Mouse (Mus musculus): ENCODE data around the gene Gm10061. TPM values are rescaled to one million over a fixed set of nuclear protein-coding genes. Genes with fewer than 3 reads are reported as not detected.
"Not testable (repeated sequence)": the region's sequence is repeated elsewhere in the genome, so short reads cannot be mapped to it uniquely, and the experiment has no call there.

Gm10061 gene
- total RNA-seq (2022): not detected

- DNase-seq (ENCODE audit: low spot score): no peak
Observed at GRCm38 (mm10) chr16:89150786-89151185, at the start of gene Gm10061. Gm10061 (plus strand) TSS chr16:89151086.

- DNase-seq (ENCODE audit: low spot score): no peak
Observed at GRCm38 (mm10) chr16:89140551-89140950, 10.3 kb upstream of the Gm10061 start, which contains the start of gene Gm6358. Gm6358 (plus strand) TSS chr16:89140851.

DNA sequence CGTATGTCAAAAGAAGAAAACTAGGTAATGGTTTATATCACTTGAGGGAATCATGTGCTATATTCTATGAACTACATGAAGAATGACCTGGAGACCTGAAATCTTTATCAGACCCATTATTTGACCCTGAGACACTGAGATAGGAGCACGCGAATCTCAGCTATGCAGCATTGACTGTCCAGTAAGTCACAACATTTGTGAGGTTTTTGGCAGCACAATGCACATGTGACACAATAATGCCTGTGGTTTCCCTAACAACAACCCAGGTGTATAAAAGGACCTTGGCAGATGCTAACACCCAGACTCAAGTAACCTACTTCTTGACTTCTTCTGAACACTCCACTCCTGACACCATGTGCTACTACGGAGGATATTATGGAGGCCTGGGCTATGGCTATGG lies 6.8 kb downstream of the Gm10061 start, which contains the start of gene Gm9789:
Gene Gm9789, plus strand, starts transcription at position 301 of the 400 bp plus-strand sequence.
- no peak for DNase-seq (ENCODE audit: low spot score)

- not testable (repeated sequence) for DNase-seq (ENCODE audit: low spot score)
Observed at GRCm38 (mm10) chr16:89169190-89169589, 18.3 kb downstream of the Gm10061 start, which contains the start of gene Gm7735. Gm7735 (plus strand) TSS chr16:89169490.

- no peak for DNase-seq (ENCODE audit: low spot score)
Observed at GRCm38 (mm10) chr16:89174435-89174834, 23.5 kb downstream of the Gm10061 start, which contains the start of gene 1110057P08Rik. 1110057P08Rik (plus strand) TSS chr16:89174735.

GRCm38 (mm10) chr16:89188621-89189020 lies 37.7 kb downstream of the Gm10061 start:
- DNase-seq (ENCODE audit: low spot score): no peak

Other genes starting within 250 kb of the Gm10061 start
- not detected for gene Krtap19-9b, start 218.8 kb upstream of the Gm10061 start, total RNA-seq (2022)
- not detected for gene Krtap16-3, start 188.2 kb upstream of the Gm10061 start, total RNA-seq (2022)
- not detected for gene Krtap22-2, start 140.3 kb upstream of the Gm10061 start, total RNA-seq (2022)
- gene Gm10229, start 135.8 kb upstream of the Gm10061 start, total RNA-seq (2022): not detected
- gene Krtap6-1, start 119.4 kb upstream of the Gm10061 start, total RNA-seq (2022): not detected
- gene Gm10228, start 109.6 kb upstream of the Gm10061 start, total RNA-seq (2022): not detected
- not detected for gene Krtap6-5, start 103.2 kb upstream of the Gm10061 start, total RNA-seq (2022)
- gene 1110025L11Rik, start 87.1 kb upstream of the Gm10061 start, total RNA-seq (2022): not detected
- not detected for gene Krtap6-3, start 67.1 kb upstream of the Gm10061 start, total RNA-seq (2022)
- gene Gm6358, start 10.2 kb upstream of the Gm10061 start, total RNA-seq (2022): not detected
- gene Gm9789, start 6.9 kb downstream of the Gm10061 start, total RNA-seq (2022): not detected
- not detected for gene Gm7735, start 18.4 kb downstream of the Gm10061 start, total RNA-seq (2022)
- not detected for gene 1110057P08Rik, start 23.6 kb downstream of the Gm10061 start, total RNA-seq (2022)
- not detected for gene Krtap20-2, start 54.8 kb downstream of the Gm10061 start, total RNA-seq (2022)